Mouse (Mus musculus): ENCODE results near the gene Gpr26. TPM values are rescaled to one million over a fixed set of nuclear protein-coding genes. Genes with fewer than 3 reads are reported as not detected.

Gene Gpr26
- polyA plus RNA-seq, 1 experiment from 2014 or later: 0.15 TPM

DNA sequence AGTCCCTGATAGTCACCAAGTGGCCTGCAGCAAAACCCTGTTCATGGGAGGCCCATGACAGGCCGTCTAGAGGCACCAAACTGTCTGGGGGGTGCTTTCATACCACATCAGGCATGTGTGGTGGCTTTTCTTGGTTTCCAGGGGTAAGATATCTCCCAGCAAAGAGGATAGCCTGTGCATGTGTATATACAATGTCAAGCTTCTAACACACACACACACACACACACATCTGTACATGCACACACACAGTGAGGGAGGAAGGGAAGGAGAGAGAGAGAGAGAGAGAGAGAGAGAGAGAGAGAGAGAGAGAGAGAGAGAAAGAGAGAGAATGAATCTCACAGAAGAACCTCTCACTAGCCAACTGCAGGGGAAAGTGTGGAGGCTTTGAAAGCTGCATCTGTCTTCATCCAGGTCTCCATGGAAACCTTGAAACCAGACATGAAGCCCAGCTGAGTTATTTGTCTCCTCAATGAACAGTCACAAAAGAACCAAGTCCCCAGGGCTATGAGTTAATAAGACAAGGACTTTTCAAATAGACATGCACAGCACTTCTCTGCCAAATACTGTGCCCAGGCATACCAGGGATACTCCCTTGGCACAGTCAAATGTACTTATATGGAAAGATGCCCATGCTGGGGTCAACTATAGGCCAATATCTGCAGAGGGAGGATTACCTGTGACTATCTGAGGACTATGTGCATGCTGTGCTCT lies 46.9 kb downstream of the Gpr26 start:
- ATAC-seq (ENCODE audit: low FRiP score) (no peak), DNase-seq (ENCODE audit: low spot score, missing footprints) (peak; percentile 84)
- Histone ChIP-seq H3K4me2 (no peak overlapping the region), H3K9ac (ENCODE audit: low read length) (no peak overlapping the region), H3K36me3 (ENCODE audit: control insufficient read depth, insufficient read depth, low read length) (no peaks in the 10 kb centered on the region), H3K9me3 (ENCODE audit: control insufficient read depth, low read length) (no peaks in the 10 kb centered on the region), H3K27ac (ENCODE audit: low read depth, low read length) (no peak overlapping the region), H3K27me3 (ENCODE audit: control insufficient read depth, insufficient read depth, low read length) (no peaks in the 10 kb centered on the region), H3K4me1 (ENCODE audit: control insufficient read depth, insufficient read depth, low read length) (peaks cover 10% of the 10 kb centered on the region), H3K4me3 (ENCODE audit: low read depth, low read length) (no peak overlapping the region)
- 22% methylated on average over 1 of the region's 1 CpGs for WGBS

DNA sequence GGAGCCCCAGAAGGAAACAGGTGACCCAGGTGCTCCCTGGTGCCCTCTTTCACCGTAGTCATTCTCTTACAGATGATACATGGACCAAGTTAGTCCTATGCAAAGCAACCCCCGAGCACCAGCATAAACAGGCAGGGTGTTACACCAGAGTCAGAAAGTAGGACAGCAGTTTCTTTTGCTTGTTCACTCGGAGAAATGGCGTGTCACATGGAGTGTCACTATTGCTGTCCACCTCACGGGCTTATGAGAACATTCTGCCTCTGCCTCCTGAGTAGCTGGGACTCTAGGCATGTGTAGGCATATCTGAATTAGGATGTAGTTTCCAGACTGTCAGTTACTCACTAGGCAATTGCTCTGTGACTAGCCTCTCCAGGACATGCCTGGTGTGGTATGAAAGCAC lies 47.7 kb downstream of the Gpr26 start:
- DNase-seq (ENCODE audit: low spot score, missing footprints) (peak; percentile 45), ATAC-seq (ENCODE audit: low FRiP score) (no peak)
- Histone ChIP-seq H3K4me3 (ENCODE audit: low read depth, low read length) (no peak overlapping the region), H3K27ac (ENCODE audit: low read depth, low read length) (no peak overlapping the region), H3K36me3 (ENCODE audit: control insufficient read depth, insufficient read depth, low read length) (no peaks in the 10 kb centered on the region), H3K9ac (ENCODE audit: low read length) (no peak overlapping the region), H3K4me1 (ENCODE audit: control insufficient read depth, insufficient read depth, low read length) (peaks cover 10% of the 10 kb centered on the region), H3K4me2 (no peak overlapping the region), H3K27me3 (ENCODE audit: control insufficient read depth, insufficient read depth, low read length) (no peaks in the 10 kb centered on the region), H3K9me3 (ENCODE audit: control insufficient read depth, low read length) (no peaks in the 10 kb centered on the region)
- WGBS: 73% methylated on average over 5 of the region's 5 CpGs

DNA sequence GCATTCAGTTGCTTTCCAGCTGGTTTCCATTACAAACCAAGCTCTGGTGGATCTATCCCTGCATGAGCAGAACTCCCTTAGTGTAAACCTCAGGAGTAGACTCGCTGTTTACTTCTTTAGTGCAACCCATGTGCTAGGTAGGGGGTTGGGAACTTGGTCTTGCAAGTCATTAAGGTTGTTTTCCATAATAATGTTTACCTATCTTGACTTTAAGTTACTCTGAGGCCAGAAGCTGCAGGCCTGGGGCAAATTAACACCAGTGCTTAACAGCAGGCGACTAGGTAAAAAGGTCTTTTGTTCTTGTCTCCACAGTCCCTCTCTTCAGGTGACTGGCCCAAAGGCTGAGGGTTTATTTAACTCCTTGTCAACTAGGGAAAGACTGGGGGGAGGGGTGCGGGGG lies 48.9 kb downstream of the Gpr26 start:
- Histone ChIP-seq H3K4me1 (ENCODE audit: control insufficient read depth, insufficient read depth, low read length) (peaks cover 10% of the 10 kb centered on the region), H3K27ac (ENCODE audit: low read depth, low read length) (no peak overlapping the region), H3K9ac (ENCODE audit: low read length) (no peak overlapping the region), H3K27me3 (ENCODE audit: control insufficient read depth, insufficient read depth, low read length) (no peaks in the 10 kb centered on the region), H3K36me3 (ENCODE audit: control insufficient read depth, insufficient read depth, low read length) (no peaks in the 10 kb centered on the region), H3K9me3 (ENCODE audit: control insufficient read depth, low read length) (no peaks in the 10 kb centered on the region), H3K4me3 (ENCODE audit: low read depth, low read length) (no peak overlapping the region), H3K4me2 (no peak overlapping the region)
- peak; percentile 75 for DNase-seq (ENCODE audit: low spot score, missing footprints)
- no peak for ATAC-seq (ENCODE audit: low FRiP score)
- WGBS: 10% methylated on average over 3 of the region's 3 CpGs

DNA sequence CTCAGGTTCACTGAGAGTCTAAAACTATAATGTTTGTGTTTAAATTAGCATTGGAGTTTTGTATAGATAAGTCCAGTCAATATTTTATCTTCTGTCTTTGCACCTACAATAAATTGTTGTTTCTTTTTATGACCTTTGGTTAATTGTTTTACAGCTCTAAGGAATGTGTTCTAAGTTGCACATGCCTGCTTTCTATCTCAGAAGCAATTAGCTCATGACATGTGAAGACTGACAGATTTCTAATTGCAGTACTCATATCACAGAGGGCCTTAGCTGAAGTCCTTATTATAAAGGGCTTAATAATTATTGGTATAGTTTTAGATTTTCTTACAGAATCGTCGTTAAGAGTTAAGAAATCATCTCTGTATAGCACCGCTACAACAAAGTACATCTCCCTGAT lies 49.7 kb downstream of the Gpr26 start:
- Histone ChIP-seq H3K9ac (ENCODE audit: low read length) (no peak overlapping the region), H3K27me3 (ENCODE audit: control insufficient read depth, insufficient read depth, low read length) (no peaks in the 10 kb centered on the region), H3K27ac (ENCODE audit: low read depth, low read length) (no peak overlapping the region), H3K9me3 (ENCODE audit: control insufficient read depth, low read length) (no peaks in the 10 kb centered on the region), H3K36me3 (ENCODE audit: control insufficient read depth, insufficient read depth, low read length) (no peaks in the 10 kb centered on the region), H3K4me3 (ENCODE audit: low read depth, low read length) (no peak overlapping the region), H3K4me2 (no peak overlapping the region), H3K4me1 (ENCODE audit: control insufficient read depth, insufficient read depth, low read length) (peaks cover 10% of the 10 kb centered on the region)
- ATAC-seq (ENCODE audit: low FRiP score) (no peak), DNase-seq (ENCODE audit: low spot score, missing footprints) (no peak)
- 71% methylated on average over 3 of the region's 3 CpGs for WGBS

DNA sequence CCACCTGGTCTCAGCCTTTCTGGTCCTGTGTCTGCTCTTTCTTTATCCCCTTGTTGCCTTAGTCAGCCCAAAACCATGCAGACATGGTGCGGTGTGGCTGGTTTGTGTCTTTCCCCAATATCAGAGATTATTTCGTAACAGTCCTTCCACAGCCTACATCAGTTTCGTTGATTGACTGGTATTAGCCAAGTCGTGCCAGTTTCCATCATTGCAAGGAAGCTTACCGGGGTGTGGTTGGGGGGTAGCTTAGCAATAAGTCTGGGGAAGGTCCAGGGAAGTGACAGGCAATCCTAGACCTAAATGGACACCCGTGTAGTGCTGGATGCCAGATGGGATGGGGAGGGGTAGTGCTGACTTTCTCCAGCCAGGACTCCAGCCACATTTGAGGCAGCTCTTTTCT lies 59.3 kb downstream of the Gpr26 start:
- Histone ChIP-seq H3K9me3 (ENCODE audit: control insufficient read depth, low read length) (no peaks in the 10 kb centered on the region), H3K4me3 (ENCODE audit: low read depth, low read length) (no peak overlapping the region), H3K36me3 (ENCODE audit: control insufficient read depth, insufficient read depth, low read length) (no peaks in the 10 kb centered on the region), H3K27ac (ENCODE audit: low read depth, low read length) (no peak overlapping the region), H3K4me2 (no peak overlapping the region), H3K4me1 (ENCODE audit: control insufficient read depth, insufficient read depth, low read length) (no peaks in the 10 kb centered on the region), H3K27me3 (ENCODE audit: control insufficient read depth, insufficient read depth, low read length) (no peaks in the 10 kb centered on the region), H3K9ac (ENCODE audit: low read length) (no peak overlapping the region)
- WGBS: 67% methylated on average over 6 of the region's 6 CpGs
- ATAC-seq (ENCODE audit: low FRiP score) (no peak), DNase-seq (ENCODE audit: low spot score, missing footprints) (peak; percentile 79)

DNA sequence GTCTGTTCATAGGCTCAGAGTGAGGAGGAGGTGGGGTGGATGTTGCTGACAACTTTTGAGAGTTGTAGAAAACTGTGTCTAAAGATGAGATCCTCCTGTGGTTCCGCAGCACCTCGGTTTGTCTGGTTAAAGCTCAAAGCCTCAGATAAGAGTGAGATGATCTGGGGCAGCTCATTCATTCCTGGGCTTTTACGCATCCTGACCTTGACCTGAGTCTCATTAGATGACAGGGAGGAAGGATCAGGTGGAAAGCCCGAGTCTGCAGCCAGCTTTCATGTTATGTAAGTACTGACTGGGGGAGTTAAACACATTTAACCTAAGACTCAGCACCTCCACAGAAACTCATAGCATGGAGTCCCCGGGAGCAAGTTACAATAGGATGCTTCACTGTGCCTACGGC lies 60.4 kb downstream of the Gpr26 start:
- Histone ChIP-seq H3K27me3 (ENCODE audit: control insufficient read depth, insufficient read depth, low read length) (no peaks in the 10 kb centered on the region), H3K4me3 (ENCODE audit: low read depth, low read length) (no peak overlapping the region), H3K9me3 (ENCODE audit: control insufficient read depth, low read length) (no peaks in the 10 kb centered on the region), H3K9ac (ENCODE audit: low read length) (no peak overlapping the region), H3K27ac (ENCODE audit: low read depth, low read length) (no peak overlapping the region), H3K4me1 (ENCODE audit: control insufficient read depth, insufficient read depth, low read length) (no peaks in the 10 kb centered on the region), H3K36me3 (ENCODE audit: control insufficient read depth, insufficient read depth, low read length) (no peaks in the 10 kb centered on the region), H3K4me2 (no peak overlapping the region)
- no peak for ATAC-seq (ENCODE audit: low FRiP score)
- 75% methylated on average over 6 of the region's 6 CpGs for WGBS
- DNase-seq (ENCODE audit: low spot score, missing footprints): peak; percentile 31

DNA sequence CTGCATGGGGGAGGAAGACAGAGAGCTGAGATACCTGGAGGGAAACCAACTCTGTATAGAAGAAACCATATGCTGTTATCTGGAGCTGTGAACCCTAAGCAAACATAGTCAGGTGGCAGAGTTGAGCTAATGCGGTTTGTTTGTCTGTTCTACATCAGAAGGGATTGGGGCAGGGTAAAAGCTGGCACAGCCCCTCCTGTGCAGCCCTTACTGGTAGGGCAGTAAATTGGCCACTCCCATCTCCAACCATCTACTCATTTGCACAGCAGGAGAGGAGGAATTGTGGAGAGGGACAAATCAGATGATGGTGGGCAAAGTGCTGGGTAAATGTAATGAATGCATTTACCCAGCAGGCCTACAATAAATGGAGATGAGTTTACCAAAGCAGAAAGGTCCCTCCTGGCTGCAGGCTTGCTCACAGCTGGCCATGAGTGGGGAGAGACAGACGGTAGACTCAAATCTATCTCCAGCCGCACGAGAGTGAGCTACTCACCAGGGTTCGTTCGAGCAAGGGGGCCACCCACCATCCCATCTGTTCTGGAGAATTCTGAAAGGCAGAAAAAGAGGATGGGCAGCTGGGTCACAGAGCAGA lies 65.8 kb downstream of the Gpr26 start:
- H3K36me3 ChIP-seq (ENCODE audit: control insufficient read depth, insufficient read depth, low read length): no peaks in the 10 kb centered on the region
- no peaks in the 10 kb centered on the region for H3K4me1 ChIP-seq (ENCODE audit: control insufficient read depth, insufficient read depth, low read length)
- no peak overlapping the region for H3K27ac ChIP-seq (ENCODE audit: low read depth, low read length)
- no peaks in the 10 kb centered on the region for H3K9me3 ChIP-seq (ENCODE audit: control insufficient read depth, low read length)
- ATAC-seq (ENCODE audit: low FRiP score) (no peak), DNase-seq (ENCODE audit: low spot score, missing footprints) (peak; percentile 51)
- WGBS: 64% methylated on average over 6 of the region's 6 CpGs
- no peak overlapping the region for H3K9ac ChIP-seq (ENCODE audit: low read length)
- H3K27me3 ChIP-seq (ENCODE audit: control insufficient read depth, insufficient read depth, low read length): no peaks in the 10 kb centered on the region
- no peak overlapping the region for H3K4me3 ChIP-seq (ENCODE audit: low read depth, low read length)
- no peak overlapping the region for H3K4me2 ChIP-seq

Other genes with a start within 250 kb of the Gpr26 start
- gene Cpxm2, start 188.3 kb downstream of the Gpr26 start, polyA plus RNA-seq (2014; fragmentation: Nextera tagmentation; extraction: Ambion mirVana): 0.72 and 1.3 TPM in 2 replicates